Mouse (Mus musculus) spleen, adult 2 months (tissue): ENCODE results near the gene Sipa1l2.

Experiments used
- CTCF ChIP-seq: fragments of 200-500 bp; IDR thresholded peaks from 2 replicates; pipeline ENCODE4 v1.5.1; 2011; ENCODE audit warnings: mild to moderate bottlenecking, inconsistent platforms; ENCODE audit not compliant: insufficient read depth, insufficient read length, insufficient replicate concordance; ENCODE audit errors: extremely low read depth
- POLR2A ChIP-seq: fragments of 200-500 bp; IDR thresholded peaks from 2 replicates; pipeline ENCODE4 v1.6.1; 2011; ENCODE audit warnings: low read depth, low read length, inconsistent platforms

GRCm38 (mm10) chr8:125526999-125527398 lies 42.6 kb downstream of the Sipa1l2 start:
- TF ChIP-seq CTCF (no peak), POLR2A (no peak)
